Mouse (Mus musculus): ENCODE measurements around the gene Tpcn2. TPM values are rescaled to one million over a fixed set of nuclear protein-coding genes. Genes with fewer than 3 reads are reported as not detected.

The Tpcn2 gene
- total RNA-seq, 2 experiments from 2014 or later: 3.0 to 4.2 TPM

DNA sequence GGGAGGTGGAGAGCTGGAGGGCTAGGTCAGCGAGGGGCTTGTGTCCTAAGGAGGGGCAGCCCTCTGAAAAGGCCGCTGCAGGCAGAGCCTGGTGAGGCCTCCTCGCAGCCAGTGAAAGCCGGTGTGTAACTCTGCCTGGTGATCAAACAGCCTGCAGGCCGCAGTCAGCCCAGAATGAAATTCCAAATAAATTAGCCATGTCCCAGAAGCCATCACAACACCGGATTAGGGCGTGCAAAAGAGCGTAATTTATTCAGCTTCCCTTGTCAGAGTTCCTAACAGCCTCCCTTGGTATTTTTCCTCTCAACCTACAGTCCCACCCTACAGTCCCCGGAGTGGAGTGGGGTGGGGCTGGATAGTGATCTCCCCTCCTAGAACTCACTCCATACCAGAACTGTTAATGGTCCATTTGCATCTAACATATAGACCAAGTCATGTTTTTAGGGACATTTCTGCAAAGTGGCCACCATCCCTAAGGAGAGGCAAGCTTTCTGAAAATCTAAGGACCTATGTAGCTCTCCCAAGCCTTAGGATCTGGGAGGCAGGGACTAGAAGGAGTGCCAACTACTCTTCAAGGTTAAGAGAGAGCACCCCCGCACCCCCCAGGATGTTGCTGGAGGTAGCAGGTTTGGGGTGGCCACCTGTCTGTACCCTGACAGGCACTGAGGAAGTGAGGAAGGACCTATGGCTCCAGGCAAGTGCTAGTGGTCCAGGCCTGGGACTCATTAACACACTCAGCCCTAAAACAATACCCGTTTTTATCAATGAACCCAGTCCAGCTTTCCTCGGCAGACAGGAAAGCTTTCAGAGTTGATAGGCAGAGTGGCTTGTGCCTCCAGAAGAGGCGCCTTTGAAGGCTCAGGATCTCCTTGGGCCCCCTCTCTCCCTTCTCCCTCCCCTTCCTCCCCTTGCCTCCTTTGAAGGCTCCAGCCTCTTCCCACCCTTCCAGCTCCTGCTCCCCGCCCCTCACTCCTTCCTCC lies 71.8 kb downstream of the Tpcn2 start:
- intact Hi-C loops (cut with DNase I): no loop called here
- DNase-seq (ENCODE audit: low spot score): no peak

DNA sequence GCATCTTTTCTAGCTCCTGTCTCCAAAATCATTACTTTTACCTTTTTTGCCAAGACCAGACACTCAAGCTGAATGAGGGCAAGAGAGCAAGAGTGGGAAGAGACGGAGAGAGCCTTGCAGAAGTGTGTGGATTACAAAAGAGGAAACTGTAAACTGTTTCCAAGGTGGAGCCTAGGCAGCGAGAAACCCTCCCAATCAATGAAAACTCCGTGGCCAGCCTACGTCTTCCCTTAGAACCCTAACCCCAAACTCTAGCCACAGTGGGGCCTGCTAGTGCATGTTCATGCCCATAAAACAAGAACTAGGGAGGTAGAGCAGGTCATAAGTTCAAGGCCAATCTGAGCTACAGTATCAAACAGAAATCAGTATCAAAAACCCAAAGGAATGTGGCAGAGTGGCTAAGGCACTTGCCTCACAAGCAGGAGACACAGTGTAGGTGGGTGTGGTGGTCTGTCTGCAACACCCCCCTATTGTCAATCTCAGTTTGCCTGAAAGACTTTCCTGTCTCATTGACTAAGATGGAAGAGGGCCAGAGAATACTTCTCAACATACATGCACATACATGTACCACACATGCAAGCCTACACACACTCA lies 73.2 kb downstream of the Tpcn2 start:
- intact Hi-C loops (cut with DNase I): no loop called here
- no peak for DNase-seq (ENCODE audit: low spot score)

DNA sequence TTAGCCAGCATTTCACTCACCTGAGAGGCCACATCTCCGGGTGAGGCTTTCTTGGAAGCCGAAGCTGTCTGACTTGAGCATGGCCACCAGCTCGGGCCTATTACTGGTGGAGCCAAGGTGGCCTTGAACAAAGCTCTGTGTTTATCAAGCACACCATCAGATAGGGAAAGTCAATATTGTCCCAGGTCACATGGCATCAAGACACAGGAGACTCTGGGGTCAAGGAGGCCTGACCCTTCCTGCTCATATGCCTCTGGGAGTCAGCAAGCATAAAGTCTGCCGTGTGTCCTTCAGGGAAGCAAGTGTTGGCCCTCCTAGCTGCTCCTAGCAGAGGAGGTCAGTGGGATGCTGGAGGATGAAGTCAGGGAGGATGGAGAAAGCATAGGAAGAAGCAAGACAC lies 75.8 kb downstream of the Tpcn2 start, which contains the start of gene 1810010D01Rik:
TSS of gene 1810010D01Rik (minus strand) at position 114 of the 400 bp plus-strand sequence.
- intact Hi-C loops (cut with DNase I): no loop called here
- DNase-seq (ENCODE audit: low spot score): no peak

DNA sequence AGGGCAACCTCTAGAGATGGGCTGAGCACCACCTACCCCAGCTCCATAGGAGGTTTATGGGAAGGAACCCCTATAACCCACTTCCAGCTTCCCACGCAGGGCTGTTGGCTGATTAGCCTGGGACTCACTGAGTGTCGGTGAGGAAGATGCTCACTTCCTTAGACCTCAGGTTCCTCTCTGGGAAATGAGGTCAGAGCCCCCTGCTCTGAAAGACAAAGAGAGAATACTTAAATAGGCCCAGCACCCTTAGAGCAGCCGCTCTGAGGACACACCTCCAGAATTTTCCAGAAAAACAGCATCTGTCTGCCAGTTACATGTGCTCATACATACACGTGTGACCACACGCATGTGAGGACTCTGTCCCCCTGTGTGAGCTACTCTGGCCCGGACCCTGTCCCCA lies 77.0 kb downstream of the Tpcn2 start:
- intact Hi-C loops (cut with DNase I): no loop called here

DNA sequence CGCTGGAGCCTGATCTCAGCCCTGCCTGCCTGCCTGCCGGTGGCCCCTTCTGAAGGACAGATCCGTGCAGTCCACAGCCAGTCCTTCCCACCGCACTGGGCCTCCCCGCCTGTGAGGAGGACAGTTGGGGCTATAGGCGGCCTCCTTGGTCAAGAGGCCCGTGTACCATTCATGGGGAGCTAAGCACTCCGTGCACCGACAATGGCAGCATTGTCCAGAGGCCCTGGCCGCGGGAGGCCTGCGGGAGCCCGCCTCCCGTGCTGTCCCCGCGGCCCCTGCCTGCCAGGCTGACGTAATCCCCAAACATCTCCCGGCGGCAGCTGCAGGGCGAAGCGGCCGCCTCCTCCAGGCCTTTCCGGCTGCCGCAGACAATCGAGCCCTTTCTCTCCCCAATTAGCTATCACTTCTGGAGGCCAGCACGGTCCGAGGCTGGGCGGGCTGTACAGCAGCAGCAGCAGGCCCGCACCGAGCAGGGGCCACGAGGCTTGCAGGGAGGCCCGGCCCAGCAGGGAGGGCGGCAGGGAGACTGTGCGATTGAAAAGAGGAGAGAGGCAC lies 77.7 kb downstream of the Tpcn2 start:
- intact Hi-C loops (cut with DNase I): no loop called here
- DNase-seq (ENCODE audit: low spot score): peak; percentile 73

More for the DNA sequence above, 77.0 kb downstream of the Tpcn2 start:
- no peak for DNase-seq (ENCODE audit: low spot score)

DNA sequence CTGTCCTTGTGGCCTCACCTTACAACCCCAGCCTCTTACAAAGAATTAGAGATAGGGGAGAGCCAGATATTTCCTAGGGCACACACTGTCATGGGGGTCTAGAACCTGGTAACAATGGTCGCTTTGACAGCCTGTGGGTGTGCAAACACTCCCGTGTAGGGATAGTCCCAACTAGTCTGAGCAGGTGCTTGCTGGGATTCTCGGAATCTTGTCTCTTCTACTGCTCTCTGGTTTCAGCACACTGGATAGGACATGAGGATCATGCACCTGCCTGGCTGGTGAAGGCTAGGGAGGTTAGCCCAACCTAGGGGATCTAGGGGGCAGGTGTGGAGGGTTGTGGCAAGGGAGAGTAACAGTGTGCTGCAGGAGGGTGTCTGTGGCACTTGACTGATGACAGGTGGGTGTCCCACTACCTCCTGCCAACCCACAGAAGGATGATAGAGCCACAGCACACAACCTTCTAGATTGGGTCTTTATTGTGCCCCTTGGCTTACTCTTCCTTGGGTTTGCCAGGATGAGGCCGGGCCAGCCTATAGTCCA lies 78.4 kb downstream of the Tpcn2 start:
- intact Hi-C loops (cut with DNase I): no loop called here
- no peak for DNase-seq (ENCODE audit: low spot score)

DNA sequence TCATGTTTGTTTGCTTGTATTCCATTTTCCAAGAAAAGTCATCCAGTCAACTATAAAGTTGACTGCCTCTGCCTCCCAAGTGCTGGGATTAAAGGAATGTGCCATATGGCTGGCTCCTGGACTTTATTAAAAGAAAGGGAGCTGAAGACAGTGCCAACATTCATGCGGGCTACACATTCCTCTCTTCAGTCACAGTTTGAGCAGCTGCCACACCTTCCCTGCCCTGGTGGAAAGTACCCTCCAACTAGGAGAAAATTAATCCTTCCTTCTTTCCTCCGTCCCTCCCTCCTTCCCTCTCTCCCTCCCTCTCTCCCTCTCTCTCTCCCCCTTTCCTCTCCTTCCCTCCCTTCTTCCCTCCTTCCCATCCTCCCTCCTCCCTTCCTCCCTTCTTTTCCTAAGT lies 84.1 kb downstream of the Tpcn2 start:
- intact Hi-C loops (cut with DNase I): loop anchor here (5.0 kb wide), 1 partner anchor 87 kb away; no protein-coding TSS in a partner anchor
- no peak for DNase-seq (ENCODE audit: low spot score)

DNA sequence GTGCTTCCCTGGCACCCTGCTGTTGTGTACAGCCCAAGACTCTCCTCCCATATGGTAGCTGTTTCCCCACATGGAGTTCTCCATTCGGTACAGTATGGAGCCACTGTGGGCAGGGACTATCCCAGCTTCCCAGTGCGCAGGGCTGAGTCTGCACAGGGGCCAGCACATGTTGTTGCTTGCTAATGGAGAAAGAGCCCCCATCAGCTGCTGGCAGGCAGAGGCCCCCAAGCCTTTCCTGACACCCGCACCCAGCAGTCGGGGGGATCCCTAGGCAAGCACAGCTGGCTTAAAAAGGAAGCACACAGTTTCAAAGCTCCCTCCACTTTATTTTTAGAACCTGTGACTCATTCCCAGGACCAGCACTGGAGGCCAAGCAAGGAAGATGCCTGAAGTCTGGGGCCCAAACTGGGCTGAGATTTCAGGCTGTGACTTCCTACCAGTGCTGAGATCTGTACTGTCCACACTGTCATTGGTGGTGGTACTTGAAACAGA lies 85.5 kb downstream of the Tpcn2 start:
- intact Hi-C loops (cut with DNase I): loop anchor here (5.0 kb wide), 1 partner anchor 86 kb away; no protein-coding TSS in a partner anchor
- DNase-seq (ENCODE audit: low spot score): peak; percentile 37

DNA sequence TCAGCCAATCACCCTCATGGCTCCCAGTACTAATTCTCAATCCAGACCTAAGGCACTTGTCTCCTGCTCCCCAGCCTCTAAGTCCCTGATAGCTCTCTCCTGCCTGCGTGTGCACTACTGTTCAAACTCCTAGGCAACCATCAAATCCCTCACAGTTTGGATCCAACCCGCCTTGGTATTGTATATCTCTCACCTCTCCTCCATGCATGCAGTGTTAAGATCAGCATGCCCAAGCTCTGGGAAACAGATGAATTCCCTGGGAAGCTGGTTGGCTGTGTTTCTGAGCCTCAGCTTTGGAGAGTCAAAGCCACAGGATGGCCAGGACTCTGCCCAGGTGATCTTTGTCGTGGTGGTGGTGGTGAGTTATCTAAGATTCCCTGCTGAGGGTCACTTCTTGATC lies 86.1 kb downstream of the Tpcn2 start:
- DNase-seq (ENCODE audit: low spot score): no peak
- intact Hi-C loops (cut with DNase I): loop anchor here (5.0 kb wide), 1 partner anchor 85 kb away; no protein-coding TSS in a partner anchor

DNA sequence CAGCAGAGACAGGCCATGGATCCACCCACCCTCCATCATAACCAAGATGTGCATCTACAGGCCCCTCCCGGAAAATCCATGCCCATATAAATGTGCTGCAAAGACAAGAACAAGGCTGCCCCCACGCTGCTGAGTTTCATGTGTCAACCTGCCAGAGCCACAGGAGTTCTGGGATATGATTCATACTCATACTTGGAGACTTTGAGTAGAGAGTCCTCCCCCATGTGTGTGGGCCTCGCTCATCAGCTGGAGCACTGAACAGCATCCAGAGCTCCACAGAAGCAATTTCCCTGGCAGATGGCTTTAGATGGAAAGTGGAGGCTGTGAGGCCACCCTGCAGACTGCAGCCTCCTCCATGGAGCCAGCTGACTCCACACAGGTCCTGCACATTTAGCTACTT lies 86.8 kb downstream of the Tpcn2 start:
- DNase-seq (ENCODE audit: low spot score): peak; percentile 36
- intact Hi-C loops (cut with DNase I): loop anchor here (5.0 kb wide), 1 partner anchor 85 kb away; no protein-coding TSS in a partner anchor

DNA sequence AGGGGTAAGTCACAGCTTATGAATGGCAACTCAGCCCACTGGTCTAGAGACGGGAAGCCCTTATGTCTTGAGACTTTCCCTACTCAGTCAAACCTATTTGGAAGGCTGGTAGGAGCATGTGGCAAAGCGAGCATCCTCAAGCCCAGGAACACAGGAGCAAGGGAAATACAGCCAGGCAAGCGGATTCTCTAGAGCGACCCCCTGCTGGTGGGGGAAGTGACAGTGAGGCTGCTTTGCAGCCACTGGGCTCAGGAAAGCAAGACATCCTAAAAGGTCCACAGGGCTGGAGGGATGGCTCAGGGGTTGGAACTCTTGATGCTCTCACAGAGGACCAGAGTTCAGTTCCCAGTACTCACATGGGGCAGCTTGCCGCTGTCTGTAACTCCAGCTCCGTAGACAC lies 87.5 kb downstream of the Tpcn2 start:
- intact Hi-C loops (cut with DNase I): loop anchor here (5.0 kb wide), 1 partner anchor 84 kb away; no protein-coding TSS in a partner anchor
- no peak for DNase-seq (ENCODE audit: low spot score)

DNA sequence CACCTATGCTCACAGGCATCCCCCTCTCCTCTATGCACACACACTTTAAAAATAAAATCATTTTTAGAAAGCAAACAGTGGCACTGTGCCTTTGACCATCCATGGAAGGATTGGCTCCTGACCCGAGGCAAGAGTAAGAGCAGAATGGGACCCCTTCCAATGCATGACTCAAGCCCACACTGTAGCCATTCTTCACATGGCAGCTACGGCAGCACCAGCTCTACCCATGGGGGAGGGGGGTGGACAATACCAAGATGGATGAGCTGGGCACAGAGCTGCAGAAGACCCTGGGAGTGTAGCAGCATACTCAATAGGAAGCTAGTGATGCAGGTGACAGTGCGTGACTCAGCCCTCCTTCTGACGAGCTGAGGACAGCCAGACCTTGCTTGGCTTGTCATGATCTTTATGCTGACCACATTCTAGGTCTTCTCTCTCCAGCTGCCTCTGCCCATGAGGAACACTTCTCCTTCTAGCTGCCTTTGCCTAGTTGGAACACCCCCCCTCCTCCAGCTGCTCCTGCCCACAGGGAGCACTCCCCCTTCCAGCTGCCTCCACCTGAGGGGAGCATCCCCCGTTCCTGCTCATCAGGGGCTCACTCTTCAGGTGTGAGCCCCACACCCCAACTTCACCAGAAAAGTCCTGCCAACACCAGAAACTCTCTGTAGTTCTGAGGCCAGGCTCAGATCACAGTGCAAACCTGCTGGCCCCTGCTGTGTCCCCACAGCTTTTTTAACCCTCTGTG lies 88.5 kb downstream of the Tpcn2 start:
- intact Hi-C loops (cut with DNase I): loop anchor here (5.0 kb wide), 1 partner anchor 83 kb away; no protein-coding TSS in a partner anchor
- no peak for DNase-seq (ENCODE audit: low spot score)

DNA sequence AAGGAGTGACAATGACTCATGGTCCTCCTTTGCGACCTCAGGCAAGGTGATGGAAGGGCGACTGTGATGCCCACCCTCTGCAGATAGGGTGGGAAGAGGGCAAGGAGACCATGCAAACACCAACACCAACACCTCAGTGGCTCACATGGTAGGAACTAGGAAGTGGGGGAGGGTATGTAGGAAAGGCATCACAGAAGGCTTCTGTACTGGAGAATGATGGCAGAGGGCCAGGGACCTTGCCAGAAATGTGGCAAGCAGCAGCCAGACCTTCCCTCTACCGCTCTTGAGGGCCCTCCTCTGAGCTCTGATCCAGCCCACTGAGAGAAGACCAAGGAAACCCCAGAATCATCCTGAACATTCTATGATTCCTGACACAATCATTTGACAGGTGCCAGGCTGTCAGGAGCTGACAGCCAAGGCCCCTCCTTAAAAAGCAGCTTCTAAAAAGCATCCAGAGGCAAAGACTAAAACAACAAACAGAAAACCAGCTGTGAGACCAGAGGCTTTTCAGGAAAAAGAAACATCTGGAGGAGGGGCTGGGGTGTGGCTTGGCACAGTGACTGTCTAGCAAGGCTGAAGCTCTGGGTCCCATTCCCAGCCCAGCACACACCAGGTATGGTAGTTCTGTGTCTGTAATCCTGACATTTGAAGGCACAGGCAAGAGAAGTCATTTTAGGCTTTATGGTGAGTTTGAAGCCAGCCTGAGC lies 89.2 kb downstream of the Tpcn2 start:
- no peak for DNase-seq (ENCODE audit: low spot score)
- intact Hi-C loops (cut with DNase I): loop anchor here (5.0 kb wide), 1 partner anchor 82 kb away; no protein-coding TSS in a partner anchor

DNA sequence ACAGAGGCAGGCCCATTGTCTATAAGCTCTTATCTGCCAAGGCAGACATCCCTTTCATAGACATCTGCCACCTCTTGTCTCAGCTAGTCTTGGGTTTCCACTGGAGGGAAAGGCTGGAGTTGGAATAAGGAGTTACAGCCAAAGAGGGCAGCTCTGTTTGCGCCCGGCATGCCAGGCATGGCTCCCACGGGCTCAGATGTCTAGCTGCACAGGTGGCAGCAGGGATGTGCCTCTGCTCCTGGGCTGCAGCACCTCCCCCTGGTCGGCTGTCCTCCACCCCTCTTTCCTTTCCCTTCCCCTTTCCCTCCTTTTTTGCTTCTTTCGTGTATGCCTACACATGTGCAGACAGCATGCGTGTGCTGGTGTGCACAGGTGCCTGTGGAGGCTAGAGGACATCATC lies 91.0 kb downstream of the Tpcn2 start:
- no peak for DNase-seq (ENCODE audit: low spot score)
- intact Hi-C loops (cut with DNase I): no loop called here

DNA sequence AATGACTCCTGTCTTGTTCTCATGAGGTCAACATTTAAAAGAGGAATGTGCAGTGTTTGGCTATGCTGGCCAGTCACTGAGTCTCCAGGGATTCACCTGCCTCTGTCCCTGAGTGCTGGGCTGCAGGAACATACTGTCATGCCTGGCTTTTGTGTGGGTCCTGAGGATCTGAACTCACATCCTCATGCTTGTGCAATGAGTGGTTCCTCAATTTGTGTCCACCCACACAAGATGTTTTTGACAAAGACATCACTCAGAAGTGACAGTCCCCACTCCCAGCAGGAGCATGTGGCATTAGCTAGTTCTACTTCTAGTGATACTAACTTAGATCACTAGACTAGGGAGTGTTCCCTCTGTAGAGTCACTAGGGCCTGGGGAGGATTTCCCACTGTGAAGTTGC lies 93.3 kb downstream of the Tpcn2 start:
- intact Hi-C loops (cut with DNase I): no loop called here
- no peak for DNase-seq (ENCODE audit: low spot score)

DNA sequence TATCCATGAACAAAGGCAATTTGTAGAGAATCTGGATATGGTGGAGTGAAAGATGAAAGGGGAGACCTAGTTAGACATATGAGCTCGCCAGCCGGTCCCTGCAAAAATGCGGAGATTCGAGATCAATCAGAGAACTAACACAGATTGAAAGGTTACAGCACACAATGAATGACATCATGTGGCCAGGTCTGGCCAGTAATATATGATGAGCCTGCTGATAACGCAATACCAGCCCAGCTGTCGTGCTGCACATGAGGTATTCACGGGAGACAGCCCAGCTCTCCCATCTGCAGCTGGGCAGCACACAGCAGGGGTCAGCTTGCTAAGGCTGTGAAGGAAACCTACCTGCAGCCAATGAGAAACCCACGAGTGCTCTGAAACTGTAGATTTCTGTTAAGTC lies 94.5 kb downstream of the Tpcn2 start:
- no peak for DNase-seq (ENCODE audit: low spot score)
- intact Hi-C loops (cut with DNase I): no loop called here

DNA sequence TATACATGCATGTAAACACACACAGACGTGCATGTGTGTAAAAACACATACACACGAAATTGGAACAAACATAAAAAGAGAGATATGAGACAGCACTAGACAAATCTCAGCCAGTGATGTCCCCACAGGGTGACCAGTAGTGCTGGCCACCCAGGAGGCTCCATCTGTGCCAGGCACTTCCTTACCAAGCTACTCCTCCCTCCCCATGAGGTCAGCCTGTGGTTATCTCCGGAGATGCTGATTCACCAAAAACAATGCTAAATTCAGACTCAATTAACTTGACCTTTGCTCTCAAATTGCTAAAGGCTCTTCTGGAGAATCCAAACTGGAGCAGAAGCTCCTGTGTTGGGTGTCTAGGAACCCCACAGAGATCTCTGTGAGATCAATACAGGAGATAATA lies 96.0 kb downstream of the Tpcn2 start:
- no peak for DNase-seq (ENCODE audit: low spot score)
- intact Hi-C loops (cut with DNase I): no loop called here

DNA sequence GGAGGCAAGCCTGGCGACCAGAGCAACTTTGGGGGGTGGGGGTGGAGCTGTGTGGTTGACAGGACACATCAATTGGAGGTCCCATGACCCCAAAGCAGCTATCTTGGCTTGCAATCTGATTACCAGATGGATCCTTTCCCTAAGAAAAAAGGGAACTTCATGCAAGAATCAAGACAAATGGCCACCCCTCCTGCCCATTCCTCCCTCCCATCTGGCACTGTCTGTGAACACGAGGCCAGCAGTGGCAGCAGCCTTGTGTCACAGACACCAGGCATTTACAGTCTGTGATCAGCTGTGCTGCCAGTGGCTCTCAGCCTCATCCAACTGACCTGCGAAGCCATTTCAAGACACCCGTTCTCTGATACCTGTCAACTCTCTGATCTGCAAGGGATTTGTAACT lies 101.4 kb downstream of the Tpcn2 start:
- no peak for DNase-seq (ENCODE audit: low spot score)
- intact Hi-C loops (cut with DNase I): no loop called here
